Mouse (Mus musculus): Measurements from ENCODE around the gene Esrrb.

The Esrrb gene

DNA sequence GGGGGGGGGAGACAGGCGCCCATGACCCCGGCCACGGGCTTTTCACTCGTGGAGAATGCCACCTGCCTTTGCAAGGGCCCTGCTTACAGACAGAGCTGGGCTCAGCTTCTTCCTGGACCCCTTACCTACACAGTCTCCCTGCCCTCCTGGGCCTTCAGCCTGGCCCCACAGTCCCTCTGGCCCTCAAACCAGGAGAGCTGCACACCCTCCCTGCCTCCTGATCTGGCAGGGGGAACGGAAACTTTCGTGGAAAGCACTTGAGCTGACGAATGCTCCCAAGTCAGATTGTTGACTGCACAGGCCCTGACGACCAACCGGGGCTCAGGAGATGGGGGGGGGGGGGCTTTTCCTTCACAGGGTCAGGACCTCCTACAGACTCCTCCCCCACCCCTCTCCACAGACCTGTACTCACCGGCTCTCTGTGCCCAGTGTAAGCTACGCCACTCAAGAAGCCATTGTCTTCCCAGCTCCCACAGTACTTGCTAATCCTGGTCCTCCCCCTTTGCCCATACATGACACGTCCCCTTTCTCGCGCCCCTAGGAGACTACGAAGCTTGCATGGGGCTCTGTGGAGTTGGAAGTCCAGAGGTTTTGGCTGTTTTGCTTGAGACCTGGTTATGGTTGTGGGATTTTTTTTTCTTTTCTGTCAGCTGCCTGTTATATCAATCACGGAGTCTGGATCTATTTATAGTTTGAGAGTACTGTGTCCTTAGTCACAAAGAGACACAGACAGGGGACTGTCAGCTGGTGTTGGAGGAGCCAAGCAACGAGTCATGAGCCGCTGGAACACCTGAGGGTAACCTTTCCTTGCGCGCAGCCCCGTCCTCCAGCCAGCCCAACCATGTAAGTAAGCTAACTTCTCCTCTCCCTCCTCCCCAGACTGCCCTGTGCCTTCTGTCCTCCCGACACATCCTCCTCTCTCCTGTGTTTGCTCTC lies at the start of gene Esrrb:
TSS of gene Esrrb (plus strand) at position 422 of the 936 bp plus-strand sequence.
- DNase-seq (ENCODE audit: low spot score) = no peak

DNA sequence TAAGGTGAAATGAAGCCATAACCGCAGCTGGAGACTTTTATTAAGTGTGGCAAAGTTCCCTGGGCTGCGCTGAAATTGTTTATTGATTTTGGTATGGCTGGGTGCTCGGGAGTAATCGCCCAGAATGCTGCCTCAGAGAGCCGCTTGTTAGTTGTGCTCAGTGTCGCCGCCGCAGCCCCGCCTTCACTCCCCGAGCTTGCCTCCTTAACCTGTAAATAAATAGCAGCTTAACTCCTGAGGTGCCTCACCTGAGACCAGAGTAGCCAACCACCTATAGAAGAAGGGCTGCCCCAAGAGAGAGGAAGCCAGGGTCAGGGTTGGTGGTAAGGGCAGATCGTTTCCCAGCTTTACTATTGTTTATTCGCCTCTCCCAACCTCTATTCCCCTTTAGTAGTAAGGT lies 40.3 kb upstream of the Esrrb start:
- DNase-seq (ENCODE audit: low spot score) = no peak

DNA sequence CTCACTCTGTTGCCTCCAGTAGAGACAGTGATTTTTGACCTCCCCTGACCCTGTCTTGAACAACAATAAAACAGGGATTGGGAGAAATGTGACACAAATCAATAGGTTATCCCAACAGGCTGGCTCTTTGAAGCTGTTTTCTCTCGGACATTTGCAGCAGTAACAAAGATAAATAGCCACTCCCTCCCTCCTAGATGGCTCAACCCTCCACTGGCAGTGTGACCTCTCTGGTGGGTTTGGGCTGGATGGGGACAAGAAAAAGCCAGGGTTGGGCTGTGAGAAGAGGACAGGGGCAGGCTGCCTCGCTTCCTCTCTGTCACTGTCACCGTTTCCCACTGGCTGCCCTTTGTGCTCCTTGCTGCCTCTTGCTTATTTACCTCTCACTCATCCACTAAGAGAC lies 36.6 kb upstream of the Esrrb start:
- DNase-seq (ENCODE audit: low spot score) = no peak

DNA sequence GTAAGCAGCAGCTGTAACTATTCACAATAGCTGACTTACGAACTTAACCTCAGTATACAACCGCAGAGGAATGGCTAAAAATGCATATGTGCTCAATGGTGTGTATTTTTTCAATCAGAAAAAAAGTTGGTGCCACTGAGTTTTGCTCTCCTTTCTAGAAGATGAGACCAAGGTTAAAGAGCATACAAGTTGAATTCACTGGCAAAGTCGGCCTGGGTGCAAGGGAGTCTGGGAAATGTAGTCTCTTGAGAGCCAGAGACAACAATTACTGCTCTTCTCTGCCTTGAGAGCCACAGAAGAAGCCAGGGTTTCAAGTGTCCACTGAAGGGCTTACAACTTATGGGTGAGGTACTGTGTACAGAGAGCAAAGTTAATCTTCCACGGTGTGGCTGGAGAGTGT lies 31.1 kb upstream of the Esrrb start:
- DNase-seq (ENCODE audit: low spot score) = no peak

DNA sequence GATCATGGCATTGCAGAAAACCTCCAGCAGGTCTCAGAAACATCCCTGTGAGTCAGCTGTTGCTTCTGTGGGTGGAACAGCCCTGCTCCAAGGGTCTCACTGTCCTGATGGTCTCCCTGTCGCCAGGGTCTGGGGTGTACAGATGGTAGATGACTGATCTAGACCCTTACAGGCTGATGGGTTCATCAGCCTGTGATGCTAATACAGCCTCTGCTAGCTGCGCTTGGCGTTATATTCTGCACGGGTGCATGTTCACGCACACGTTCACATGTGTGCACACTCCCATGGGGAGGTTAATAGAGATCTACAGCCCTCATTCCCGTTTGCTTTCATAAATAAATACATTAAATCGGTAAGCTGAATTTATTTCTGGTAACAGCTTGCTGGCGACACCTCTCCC lies 30.2 kb upstream of the Esrrb start:
- no peak for DNase-seq (ENCODE audit: low spot score)

DNA sequence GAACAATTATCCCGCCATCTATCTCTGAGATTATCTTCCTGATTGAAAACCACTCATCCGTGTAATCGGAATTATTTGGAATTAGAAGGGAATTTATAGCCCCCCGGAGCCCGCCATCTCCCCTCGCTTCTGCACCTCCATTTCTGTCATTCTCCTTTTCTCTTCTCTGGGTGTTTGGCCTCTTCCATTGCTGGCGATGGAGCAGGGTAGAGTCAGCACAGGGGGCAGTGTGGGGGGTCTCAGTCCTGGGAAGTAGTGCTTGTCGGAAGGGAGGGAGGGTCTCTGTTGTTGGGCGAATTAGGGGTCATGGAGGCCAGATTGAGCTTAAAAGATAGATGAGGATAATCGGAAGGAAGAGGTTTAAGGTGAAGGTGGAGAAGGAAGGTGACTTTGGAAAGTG lies 29.7 kb upstream of the Esrrb start:
- no peak for DNase-seq (ENCODE audit: low spot score)

DNA sequence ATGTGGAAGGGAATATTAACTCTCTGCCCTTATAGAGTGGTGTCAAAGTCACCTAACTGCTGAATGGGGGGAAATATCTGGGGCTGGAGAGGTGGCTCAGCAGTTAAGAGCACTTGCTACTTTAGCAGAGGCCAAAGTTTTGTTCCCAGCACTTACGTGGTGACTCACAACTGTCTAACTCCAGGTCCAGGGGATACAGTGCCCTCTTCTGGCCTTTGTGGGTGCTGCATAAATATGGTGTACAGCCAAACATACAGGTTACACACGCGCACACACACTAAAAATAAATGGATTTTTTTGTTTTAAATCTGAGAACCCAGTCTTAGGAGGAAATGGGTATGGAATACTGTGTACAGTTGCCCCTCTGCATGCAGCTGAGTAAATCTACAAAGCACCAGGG lies 24.7 kb upstream of the Esrrb start:
- no peak for DNase-seq (ENCODE audit: low spot score)

DNA sequence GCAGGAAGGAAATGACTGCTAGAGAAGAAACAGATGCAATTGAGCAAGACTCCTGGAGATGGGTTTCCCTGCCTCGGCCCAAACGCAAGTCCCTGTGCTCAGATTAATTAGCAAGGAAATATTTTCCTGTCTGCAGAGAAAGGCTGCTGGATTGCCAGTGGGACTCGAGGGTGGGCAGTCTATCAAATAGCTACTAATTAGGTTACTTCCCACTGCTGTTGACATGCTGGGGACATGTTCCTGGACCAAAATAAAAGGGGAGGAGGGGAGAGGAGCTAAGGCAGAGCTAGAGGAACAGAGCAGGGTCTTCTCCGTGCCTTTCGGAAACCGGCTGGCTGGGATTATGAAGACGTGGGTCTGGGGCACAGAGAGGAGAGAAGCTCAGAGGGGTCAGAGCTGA lies 24.0 kb upstream of the Esrrb start:
- no peak for DNase-seq (ENCODE audit: low spot score)

DNA sequence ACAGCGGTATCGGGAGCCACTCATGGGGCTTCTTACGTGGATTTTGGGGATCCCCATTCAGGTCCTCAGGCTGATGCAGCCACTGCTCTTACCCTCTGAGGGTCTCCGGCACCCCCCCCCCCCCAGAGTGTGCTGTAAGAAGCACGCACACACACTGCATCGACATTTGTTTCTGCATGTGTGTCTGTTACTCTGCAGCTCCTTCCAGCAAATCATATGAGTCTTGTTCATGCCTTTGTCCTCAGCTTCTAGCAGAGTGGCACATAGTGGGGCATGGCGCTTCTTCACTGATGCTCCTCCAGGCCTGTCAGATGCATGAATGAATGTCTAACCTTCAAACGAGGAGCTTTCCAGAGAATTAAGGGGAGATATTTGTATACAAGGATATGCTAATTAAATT lies 11.4 kb upstream of the Esrrb start:
- no peak for DNase-seq (ENCODE audit: low spot score)

DNA sequence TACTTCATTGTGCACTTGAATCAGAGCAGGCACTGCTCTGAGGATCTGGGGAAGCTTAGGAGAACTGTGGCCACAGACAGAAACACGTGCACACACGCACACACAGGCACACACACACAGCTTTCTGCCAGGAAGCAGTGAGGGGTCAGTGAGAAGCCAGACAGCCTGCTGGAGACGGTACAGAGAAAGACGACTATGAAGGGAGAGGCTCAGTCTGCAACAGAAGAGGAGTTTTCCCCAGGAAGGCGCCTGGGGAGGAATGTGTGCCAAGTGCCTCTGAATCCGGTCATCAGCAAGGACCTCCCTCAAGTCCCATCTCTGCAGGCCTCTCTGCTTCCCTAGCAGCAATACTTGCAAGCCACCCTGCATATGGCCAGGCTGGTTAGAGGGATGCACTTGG lies 1.5 kb upstream of the Esrrb start:
- no peak for DNase-seq (ENCODE audit: low spot score)

DNA sequence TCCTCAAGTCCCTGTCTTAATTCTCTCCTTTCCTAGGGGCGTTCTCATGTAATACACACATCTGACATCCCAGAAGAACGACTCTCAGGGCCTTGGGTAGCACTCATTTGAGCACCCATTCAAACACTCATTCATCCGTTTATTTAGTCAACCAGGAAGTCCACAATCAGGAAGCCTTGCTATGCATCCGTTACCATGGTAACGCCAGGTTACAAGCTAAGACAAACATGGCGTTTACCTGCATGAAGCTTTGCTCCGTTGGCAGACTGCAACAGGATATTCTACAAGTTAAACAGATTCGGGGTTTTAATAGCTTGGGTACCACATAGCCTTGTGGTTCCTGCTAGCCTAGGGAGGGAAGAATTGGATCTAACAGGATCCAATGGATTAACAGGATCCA lies 1.0 kb upstream of the Esrrb start:
- no peak for DNase-seq (ENCODE audit: low spot score)

DNA sequence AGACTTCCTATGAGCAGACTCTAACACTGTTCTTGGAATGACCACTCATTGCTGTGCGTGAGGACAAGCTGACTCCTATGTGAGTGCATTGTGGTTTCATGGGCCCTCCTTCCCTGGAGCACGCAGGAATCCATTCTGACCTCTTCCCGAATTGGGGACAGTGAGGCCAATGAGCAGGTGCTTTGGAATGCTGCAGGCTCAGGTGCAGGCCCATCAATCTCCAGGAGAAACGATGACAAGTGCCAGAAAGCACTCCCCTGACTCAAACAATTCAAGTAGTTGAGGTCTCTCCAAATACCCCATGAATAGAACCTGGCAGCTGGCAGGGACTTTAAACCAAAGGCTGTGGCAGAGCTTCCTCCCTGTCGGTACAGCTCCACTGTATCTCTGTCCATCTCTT lies 3.4 kb downstream of the Esrrb start:
- no peak for DNase-seq (ENCODE audit: low spot score)

DNA sequence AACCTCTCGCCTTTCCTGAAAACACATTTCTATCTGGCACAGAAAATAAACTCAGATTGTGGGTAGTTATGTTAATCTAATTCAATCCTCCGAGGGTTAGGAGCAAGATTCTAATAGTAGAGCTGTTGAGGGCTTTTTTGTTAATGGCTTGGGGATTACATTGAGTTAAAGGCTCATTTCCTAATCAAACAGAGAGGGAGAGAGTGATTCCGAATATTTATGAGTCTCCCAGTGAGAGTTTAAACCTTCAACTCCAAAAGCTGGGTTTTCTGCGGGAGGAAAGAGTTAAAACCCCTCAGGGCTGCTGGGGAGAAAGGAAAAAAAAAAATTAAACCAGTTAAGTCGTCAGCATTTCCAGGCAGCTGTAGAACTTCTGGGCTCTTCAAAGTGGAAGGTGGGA lies 3.8 kb downstream of the Esrrb start:
- no peak for DNase-seq (ENCODE audit: low spot score)

DNA sequence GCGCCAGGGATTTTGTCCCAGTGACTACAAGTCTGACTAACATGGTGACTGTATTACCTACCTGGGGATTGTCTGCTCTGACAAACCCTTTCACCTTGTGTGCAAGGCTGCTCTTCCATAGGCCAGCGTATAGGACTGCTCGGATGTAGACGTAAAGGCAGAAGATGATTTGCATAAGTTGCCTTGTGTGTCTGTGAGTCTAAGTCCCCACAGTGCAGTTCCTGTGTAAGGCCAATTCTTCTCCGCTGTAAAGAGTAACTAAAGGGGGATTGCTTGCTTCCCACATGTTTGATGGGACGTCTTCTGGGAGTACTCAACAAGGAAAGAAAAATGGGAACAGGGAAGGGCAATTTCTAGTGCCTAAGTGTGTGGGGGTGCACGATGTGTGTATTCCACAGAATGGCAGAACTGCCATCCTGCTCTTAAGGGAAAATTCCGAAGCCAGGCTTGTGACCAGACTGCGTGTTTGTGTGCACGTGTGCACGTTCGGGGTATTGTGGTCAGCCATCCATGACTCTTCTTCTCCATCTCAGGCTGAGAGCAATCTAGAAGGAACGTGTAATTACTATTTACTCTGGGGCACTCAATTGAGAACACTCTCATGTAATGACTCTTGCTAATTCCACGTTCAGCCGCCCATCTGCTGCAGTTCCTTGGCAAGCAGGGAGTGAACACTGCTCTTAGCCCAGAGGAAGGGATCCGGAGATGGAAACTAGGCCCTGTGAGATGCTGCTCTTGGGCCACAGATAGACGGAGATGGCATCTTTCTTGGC lies 9.9 kb downstream of the Esrrb start:
- DNase-seq (ENCODE audit: low spot score) = no peak

DNA sequence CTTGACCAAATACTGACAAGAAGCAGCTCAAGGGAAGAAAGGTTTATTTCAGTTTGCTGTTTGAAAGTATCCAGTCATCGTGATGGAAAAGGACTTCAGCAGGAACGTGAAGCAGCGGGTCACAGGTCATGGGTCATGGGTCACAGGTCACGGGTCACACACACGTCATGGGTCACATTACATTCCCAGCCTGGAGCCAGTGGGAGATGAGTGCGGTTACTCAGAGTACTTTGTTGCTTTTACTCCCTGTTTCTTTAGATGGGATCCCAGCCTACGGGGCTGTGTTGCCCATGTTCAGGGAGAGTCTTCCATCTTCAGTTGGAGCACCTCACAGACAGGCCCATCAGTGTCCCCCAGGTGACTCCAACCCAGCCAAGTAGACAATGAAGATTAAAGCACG lies 13.4 kb downstream of the Esrrb start:
- no peak for DNase-seq (ENCODE audit: low spot score)

DNA sequence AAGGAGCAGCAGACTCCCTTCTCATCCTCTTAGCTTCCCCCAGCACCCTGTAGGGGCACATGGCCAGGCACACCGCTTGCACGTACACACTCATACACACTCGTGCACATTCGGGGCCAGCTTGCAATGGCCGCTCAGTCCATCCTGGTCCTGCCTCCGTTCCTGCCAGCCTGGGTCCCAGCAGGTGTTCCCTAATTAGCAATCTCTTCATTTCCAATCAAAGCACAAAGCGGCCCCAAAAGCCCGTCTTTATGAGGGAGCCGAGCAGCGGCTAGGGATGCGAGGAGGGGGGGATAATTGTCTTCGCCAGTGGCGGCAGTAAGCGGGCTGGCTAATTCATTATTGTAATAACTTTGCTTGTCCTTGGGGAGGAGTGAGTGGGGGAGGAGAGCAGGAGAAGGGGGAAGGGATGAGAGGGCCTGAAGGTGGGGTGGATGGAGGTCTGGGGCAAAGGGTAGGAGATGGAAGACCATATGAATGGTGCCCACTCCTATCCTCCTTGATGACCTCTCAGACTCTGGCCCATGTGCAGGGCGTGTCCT lies 18.8 kb downstream of the Esrrb start:
- DNase-seq (ENCODE audit: low spot score) = no peak

DNA sequence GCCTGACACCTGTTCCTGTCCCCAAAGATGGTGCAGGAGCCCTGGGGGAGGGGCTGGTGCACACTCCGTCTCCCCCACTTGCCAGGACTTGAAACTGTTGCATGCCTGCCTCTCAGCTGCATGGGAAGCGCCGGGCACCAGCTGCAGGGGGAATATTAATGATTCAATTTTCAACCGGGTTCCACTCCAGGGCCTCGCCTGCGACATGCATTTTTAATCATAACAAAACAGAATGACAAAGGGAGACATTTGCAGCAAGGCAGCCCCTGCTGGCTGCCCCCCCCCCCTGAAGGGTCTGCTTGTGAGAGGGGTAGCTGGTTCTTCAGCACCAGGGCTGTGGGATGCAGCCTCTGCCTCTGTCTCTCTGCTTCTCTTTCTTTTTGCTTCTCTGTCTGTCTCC lies 22.9 kb downstream of the Esrrb start:
- DNase-seq (ENCODE audit: low spot score) = no peak

DNA sequence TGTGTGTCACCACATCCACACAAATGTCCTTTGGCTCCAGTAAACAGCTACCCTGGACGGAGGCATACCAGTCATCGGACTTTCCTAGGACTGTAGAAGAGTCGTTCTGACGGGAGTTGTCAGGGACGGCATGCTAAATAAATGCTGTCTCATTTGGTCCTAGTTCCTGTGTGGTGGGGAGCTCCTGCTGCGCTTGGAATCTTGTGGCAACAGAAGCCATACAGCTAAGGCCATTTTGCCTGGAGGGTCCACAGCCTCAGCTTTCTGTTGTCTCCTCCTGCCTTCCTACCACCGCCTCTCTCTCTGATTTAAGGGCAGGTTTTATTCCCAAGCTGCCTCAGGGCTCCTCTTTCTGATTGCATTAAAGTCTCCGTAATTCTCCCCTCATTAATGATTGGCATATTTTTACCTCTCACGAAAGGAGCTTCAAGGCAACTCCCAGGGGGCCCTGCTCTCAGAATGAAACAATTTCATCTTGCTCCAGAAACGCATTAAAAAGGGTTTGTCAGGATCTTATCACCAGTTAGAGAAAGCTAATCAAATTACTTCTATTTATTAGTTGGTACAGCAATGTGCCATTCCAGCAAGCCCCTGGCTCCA lies 26.9 kb downstream of the Esrrb start:
- no peak for DNase-seq (ENCODE audit: low spot score)

DNA sequence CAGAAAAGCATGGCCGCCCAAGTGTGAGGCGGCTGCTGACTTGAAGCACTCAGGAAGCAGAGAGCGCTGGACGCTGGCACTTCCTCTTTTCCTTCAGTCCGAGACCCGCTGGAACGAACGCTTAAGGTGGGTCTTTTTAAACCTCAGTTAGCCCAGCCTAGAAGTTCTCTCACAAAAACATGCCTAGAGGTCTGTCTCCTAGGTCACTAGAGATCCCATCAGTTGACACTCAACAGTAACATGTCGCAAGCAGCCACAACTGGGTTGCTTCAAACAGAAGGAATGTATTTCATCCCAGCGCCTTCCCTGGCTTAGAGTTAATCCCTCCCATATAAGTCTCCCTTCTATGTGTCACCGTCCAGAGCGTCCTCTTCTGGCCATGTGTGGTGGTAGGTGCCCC lies 33.9 kb downstream of the Esrrb start:
- no peak for DNase-seq (ENCODE audit: low spot score)

DNA sequence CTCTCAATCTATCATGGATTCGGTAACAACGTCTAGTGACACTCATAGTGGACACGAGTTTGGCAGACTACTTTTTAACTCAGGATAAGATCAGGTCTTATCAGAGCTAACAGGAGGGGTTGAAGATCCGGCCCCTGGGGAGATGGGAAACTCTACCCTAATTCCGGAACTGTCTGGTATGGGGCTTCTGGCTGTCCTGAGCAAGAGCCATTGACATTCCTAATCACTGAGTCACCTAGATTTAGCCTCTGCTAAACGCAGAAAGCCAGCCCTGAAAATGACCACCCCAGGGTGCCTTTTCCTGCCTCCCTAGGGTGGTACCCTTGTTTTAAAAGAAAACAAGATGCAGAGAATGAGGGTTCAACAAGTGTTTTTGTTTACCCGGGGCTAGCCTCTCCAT lies 34.4 kb downstream of the Esrrb start:
- no peak for DNase-seq (ENCODE audit: low spot score)

DNA sequence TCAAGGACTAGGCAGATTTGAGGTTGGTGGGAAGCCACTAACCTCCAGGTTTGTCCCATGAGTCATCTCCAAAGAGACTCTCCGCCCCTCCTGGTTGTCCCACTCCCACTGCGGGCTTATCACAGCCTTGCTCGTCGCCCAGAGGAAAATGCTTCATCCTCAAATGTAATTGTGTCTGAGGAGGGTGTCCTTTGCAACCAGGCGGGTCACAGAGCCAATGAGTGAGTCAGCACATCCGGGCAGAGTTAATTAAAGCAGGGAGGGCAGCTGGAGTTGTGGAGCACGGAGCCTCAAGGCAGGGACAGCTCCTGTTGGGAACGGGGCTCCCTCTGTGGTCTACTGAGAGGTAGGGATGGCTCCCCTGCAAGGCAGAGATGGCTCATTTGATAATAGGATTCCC lies 37.8 kb downstream of the Esrrb start:
- DNase-seq (ENCODE audit: low spot score) = no peak

DNA sequence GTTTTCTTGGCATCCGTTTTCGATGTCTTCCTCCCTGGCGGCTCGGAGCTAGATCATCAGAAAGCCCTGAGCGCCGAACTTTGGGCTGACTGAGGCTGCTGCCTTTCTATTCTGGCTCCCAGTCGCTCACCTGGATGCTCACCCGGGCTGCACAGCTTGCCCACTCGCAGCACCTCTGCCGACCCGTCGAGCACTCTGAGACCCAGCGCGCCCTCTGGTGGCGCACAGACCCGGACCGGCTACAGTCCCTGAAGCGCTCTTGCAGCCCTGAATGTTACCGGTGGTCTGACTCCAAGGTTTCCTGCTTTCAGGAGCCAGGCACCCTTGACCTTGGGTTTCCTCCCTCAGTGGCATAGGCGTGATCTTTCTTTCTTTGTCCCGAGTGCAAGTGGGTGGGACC lies 41.8 kb downstream of the Esrrb start:
- peak; percentile 66 for DNase-seq (ENCODE audit: low spot score)

DNA sequence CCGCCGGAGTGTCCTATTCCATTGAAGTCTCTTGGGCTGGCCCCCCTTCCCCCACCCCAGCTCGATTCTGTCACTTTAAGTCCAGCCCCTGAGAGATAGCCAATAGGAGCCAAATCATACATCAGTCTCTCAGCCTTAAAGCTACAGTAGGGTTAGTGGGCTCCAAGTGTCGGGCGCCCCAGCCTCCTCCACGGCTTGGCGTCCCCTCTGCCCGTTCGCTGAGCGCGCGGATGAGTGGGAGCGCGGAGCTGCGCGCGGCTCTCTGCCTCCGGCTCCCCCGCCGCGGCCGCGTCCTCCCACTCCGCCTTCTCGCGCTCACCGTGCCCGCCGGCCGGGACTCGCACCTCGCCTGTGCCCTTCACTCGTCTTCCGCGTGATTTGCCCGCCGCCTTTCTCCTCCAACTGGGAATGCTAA lies 60.6 kb downstream of the Esrrb start:
- DNase-seq (ENCODE audit: low spot score) = no peak

Data from lung, postnatal 25 days (tissue).